In the genomic region with DNA sequence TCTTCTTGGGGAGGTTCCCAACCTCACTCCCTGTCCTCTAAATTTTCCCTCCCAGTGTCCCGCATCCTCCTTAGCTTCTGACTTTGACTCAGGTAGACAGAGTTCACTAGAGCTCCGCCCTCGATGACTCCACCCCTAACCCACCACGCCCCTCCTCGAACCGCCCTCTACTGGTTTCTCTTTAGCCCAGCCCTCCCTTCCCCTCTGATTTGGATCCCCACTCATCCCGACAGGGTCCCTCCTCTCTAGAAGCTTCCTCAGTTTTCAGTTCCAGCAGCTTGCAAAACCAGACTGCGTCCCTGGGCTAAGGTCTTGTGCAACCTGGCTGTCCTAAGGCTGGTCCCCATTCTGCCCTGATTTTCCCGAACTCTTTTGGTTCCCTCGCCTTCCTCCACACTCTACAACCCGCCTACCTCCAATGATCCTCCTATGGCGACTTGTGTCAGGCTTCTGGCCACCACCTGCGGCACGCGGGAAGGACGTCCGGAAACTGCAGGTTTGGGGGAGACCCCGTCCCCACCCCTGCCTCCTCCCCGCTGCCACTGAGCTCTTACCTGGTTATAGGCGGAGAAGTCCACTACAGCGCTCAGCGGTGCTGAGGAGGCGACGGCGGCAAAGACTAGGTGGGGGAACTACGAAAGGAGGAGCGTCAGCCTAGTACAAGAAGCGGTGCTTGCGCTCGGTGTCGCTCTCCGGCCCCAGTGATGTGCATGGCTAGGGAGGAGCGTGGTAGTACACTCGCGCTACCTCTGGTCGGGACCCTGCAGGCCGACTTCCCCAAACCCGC, we compare ENCODE assay signal across 9 mouse cellular contexts. TPM values are rescaled to one million over a fixed set of nuclear protein-coding genes. Genes with fewer than 3 reads are reported as not detected.
DNase-seq lines count a peak whose midpoint lies in the region; ATAC-seq and TF ChIP-seq lines count a peak whose summit lies in the region.
"Had no signal": no experiment of that assay in that cellular context is flagged by ENCODE, and none has a peak within 500 bp of the region (broad histone marks: within the 10 kb centered on the region; RNA-seq: fewer than 3 reads in every experiment).

No protein-coding gene starts in this region.

- no peak overlapping the region for H3K27ac ChIP-seq in forebrain, embryonic 12.5 days
- no peak overlapping the region for H3K27ac ChIP-seq in intestine, postnatal 0 days (ENCODE audit: low read depth, low read length)
- H3K27ac ChIP-seq in lung, embryonic 16.5 days (ENCODE audit: low read length) = peak overlapping the region; percentile 46

- no peak for TF ChIP-seq CTCF in Patski (IDR thresholded peaks at IDR 0.05)
- TF ChIP-seq CTCF in intestine, postnatal 0 days (IDR thresholded peaks at IDR 0.05; ENCODE audit: low read depth) = peak; percentile 28; the same call in 1 of the 2 replicates

- peak; percentile 85 to 88 for DNase-seq in B cell, adult 2 months
- no peak for DNase-seq in Patski (ENCODE audit: low read depth, low spot score)
- no peak for DNase-seq in frontal cortex, postnatal 36 days (ENCODE audit: low spot score in 2 of 2)
- DNase-seq in urinary bladder, adult 2 months (ENCODE audit: low spot score) = no peak

- POLR2A ChIA-PET in Patski (lab: Charles Lee) = no interaction called here

- H3K4me3 ChIP-seq in forebrain, embryonic 12.5 days (replicated peaks) = peak overlapping the region; percentile 50
- H3K4me3 ChIP-seq in intestine, postnatal 0 days (ENCODE audit: low read depth, low read length) = peak overlapping the region; percentile 50
- H3K4me3 ChIP-seq in lung, embryonic 16.5 days (ENCODE audit: low read length) = peak overlapping the region; percentile 70

- WGBS in forebrain, embryonic 12.5 days = under 1% methylated on average over 38 of the region's 38 CpGs
- under 1% methylated on average over 38 of the region's 38 CpGs for WGBS in intestine, postnatal 0 days
- WGBS in lung, embryonic 16.5 days = under 1% methylated on average over 38 of the region's 38 CpGs

- H3K36me3 ChIP-seq in forebrain, embryonic 12.5 days (replicated peaks) = no peaks in the 10 kb centered on the region
- no peaks in the 10 kb centered on the region for H3K36me3 ChIP-seq in intestine, postnatal 0 days (ENCODE audit: control insufficient read depth, insufficient read depth)
- H3K36me3 ChIP-seq in lung, embryonic 16.5 days (ENCODE audit: control insufficient read depth, insufficient read depth, low read length) = no peaks in the 10 kb centered on the region

- peaks cover 18% of the 10 kb centered on the region for H3K4me1 ChIP-seq in forebrain, embryonic 12.5 days
- no peaks in the 10 kb centered on the region for H3K4me1 ChIP-seq in intestine, postnatal 0 days (replicated peaks; ENCODE audit: control insufficient read depth, insufficient read depth, low read length)
- H3K4me1 ChIP-seq in lung, embryonic 16.5 days (replicated peaks; ENCODE audit: control insufficient read depth, insufficient read depth, low read length) = peaks cover 15% of the 10 kb centered on the region

- no peaks in the 10 kb centered on the region for H3K9me3 ChIP-seq in forebrain, embryonic 12.5 days
- H3K9me3 ChIP-seq in intestine, postnatal 0 days (ENCODE audit: control insufficient read depth) = no peaks in the 10 kb centered on the region
- no peaks in the 10 kb centered on the region for H3K9me3 ChIP-seq in lung, embryonic 16.5 days (ENCODE audit: control insufficient read depth, low read length)

- peak overlapping the region; percentile 91 for H3K4me2 ChIP-seq in forebrain, embryonic 12.5 days
- H3K4me2 ChIP-seq in intestine, postnatal 0 days (replicated peaks; ENCODE audit: low read depth) = peak overlapping the region; percentile 98
- H3K4me2 ChIP-seq in lung, embryonic 16.5 days (ENCODE audit: low read depth, low read length) = peak overlapping the region; percentile 99

- peak; percentile 88 for ATAC-seq in Patski
- peak; percentile 82; the same call in 1 of the 2 replicates for ATAC-seq in forebrain, embryonic 12.5 days (ENCODE audit: low FRiP score)
- ATAC-seq in intestine, postnatal 0 days = peak; percentile 85
- peak; percentile 95 for ATAC-seq in lung, embryonic 16.5 days (ENCODE audit: low read depth)
- ATAC-seq in neutrophil, adult 5-6 weeks (ENCODE audit: extremely low read depth, insufficient number of reproducible peaks, low FRiP score, poor library complexity, severe bottlenecking) = peak; percentile 65

- H3K27me3 ChIP-seq in Patski = peaks cover 4% of the 10 kb centered on the region
- H3K27me3 ChIP-seq in forebrain, embryonic 12.5 days = peaks cover 99% of the 10 kb centered on the region
- H3K27me3 ChIP-seq in intestine, postnatal 0 days (replicated peaks; ENCODE audit: control insufficient read depth, insufficient read depth, low read length) = peaks cover 87% of the 10 kb centered on the region
- H3K27me3 ChIP-seq in lung, embryonic 16.5 days (ENCODE audit: control insufficient read depth, insufficient read depth, low read depth, low read length) = peaks cover 70% of the 10 kb centered on the region

- CTCF ChIA-PET in Patski (lab: Charles Lee) = interaction anchor here (0.9 to 1.5 kb wide), 5 partner anchors 9 to 32 kb away, joined by 3 to 9 read pairs (median 3); no protein-coding TSS in a partner anchor

- peak overlapping the region; percentile 46 for H3K9ac ChIP-seq in forebrain, embryonic 12.5 days
- H3K9ac ChIP-seq in intestine, postnatal 0 days (ENCODE audit: low read depth, low read length) = peak overlapping the region; percentile 51
- peak overlapping the region; percentile 64 for H3K9ac ChIP-seq in lung, embryonic 16.5 days (ENCODE audit: low read length)

- in situ Hi-C loops in Patski (cut with MboI; ENCODE audit: low pct_unique_long_range_greater_than_20kb) = no loop called here

RNA-seq across cellular contexts. Expression of a gene that starts 3.0 kb away (rescaled TPM):
- polyA plus RNA-seq in Patski (2021) = 6.3 TPM
- 0.28 TPM in 1 of 2 replicates, not detected in the other for polyA plus RNA-seq in forebrain, embryonic 12.5 days (2016; fragmentation: Nextera tagmentation; extraction: Ambion mirVana)
- 4.0 and 4.1 TPM in 2 replicates for polyA plus RNA-seq in intestine, postnatal 0 days (2015; fragmentation: Nextera tagmentation; extraction: Ambion mirVana)
- polyA plus RNA-seq in lung, embryonic 16.5 days (2015; fragmentation: Nextera tagmentation; extraction: Ambion mirVana) = 10.0 and 26.0 TPM in 2 replicates
- total RNA-seq in neutrophil, adult 5-6 weeks (2017) = 0.61 and 2.9 TPM in 2 replicates
- 0.52 and 0.73 TPM in 2 replicates for polyA plus RNA-seq in urinary bladder, adult 2 months (2012; rRNA removed)

RNA-seq across cellular contexts. Expression of a gene that starts 25.5 kb away (rescaled TPM):
- polyA plus RNA-seq in Patski (2021) = not detected
- 0.13 TPM in 1 of 2 replicates, not detected in the other for polyA plus RNA-seq in forebrain, embryonic 12.5 days (2016; fragmentation: Nextera tagmentation; extraction: Ambion mirVana)
- not detected in 2 replicates for polyA plus RNA-seq in intestine, postnatal 0 days (2015; fragmentation: Nextera tagmentation; extraction: Ambion mirVana)
- polyA plus RNA-seq in lung, embryonic 16.5 days (2015; fragmentation: Nextera tagmentation; extraction: Ambion mirVana) = 0.16 and 0.18 TPM in 2 replicates
- not detected in 2 replicates for total RNA-seq in neutrophil, adult 5-6 weeks (2017)
- polyA plus RNA-seq in urinary bladder, adult 2 months (2012; rRNA removed) = not detected in 2 replicates
- polyA plus RNA-seq: frontal cortex, adult 2 months had no signal

RNA-seq across cellular contexts. Expression of a gene that starts 28.8 kb away (rescaled TPM):
- 1.6 TPM for polyA plus RNA-seq in Patski (2021)
- polyA plus RNA-seq in forebrain, embryonic 12.5 days (2016; fragmentation: Nextera tagmentation; extraction: Ambion mirVana) = 7.0 and 22.0 TPM in 2 replicates
- 3.4 and 5.3 TPM in 2 replicates for polyA plus RNA-seq in intestine, postnatal 0 days (2015; fragmentation: Nextera tagmentation; extraction: Ambion mirVana)
- 2.3 and 15.3 TPM in 2 replicates for polyA plus RNA-seq in lung, embryonic 16.5 days (2015; fragmentation: Nextera tagmentation; extraction: Ambion mirVana)
- total RNA-seq in neutrophil, adult 5-6 weeks (2017) = 15.1 and 66.2 TPM in 2 replicates
- polyA plus RNA-seq in urinary bladder, adult 2 months (2012; rRNA removed) = 0.46 TPM in 1 of 2 replicates, not detected in the other
- polyA plus RNA-seq: frontal cortex, adult 2 months had no signal

RNA-seq across cellular contexts. Expression of a gene that starts 29.1 kb away (rescaled TPM):
- polyA plus RNA-seq in Patski (2021) = 15.2 TPM
- polyA plus RNA-seq in forebrain, embryonic 12.5 days (2016; fragmentation: Nextera tagmentation; extraction: Ambion mirVana) = 10.0 and 10.5 TPM in 2 replicates
- polyA plus RNA-seq in intestine, postnatal 0 days (2015; fragmentation: Nextera tagmentation; extraction: Ambion mirVana) = 0.90 and 1.8 TPM in 2 replicates
- 6.6 and 7.3 TPM in 2 replicates for polyA plus RNA-seq in lung, embryonic 16.5 days (2015; fragmentation: Nextera tagmentation; extraction: Ambion mirVana)
- 11.9 and 12.2 TPM in 2 replicates for total RNA-seq in neutrophil, adult 5-6 weeks (2017)
- polyA plus RNA-seq in urinary bladder, adult 2 months (2012; rRNA removed) = 0.18 and 0.74 TPM in 2 replicates

RNA-seq across cellular contexts. Expression of a gene that starts 34.6 kb away (rescaled TPM):
- 10.2 TPM for polyA plus RNA-seq in Patski (2021)
- polyA plus RNA-seq in forebrain, embryonic 12.5 days (2016; fragmentation: Nextera tagmentation; extraction: Ambion mirVana) = 44.5 and 46.9 TPM in 2 replicates
- 9.4 and 9.9 TPM in 2 replicates for polyA plus RNA-seq in intestine, postnatal 0 days (2015; fragmentation: Nextera tagmentation; extraction: Ambion mirVana)
- 23.6 and 24.3 TPM in 2 replicates for polyA plus RNA-seq in lung, embryonic 16.5 days (2015; fragmentation: Nextera tagmentation; extraction: Ambion mirVana)
- 59.4 and 71.0 TPM in 2 replicates for total RNA-seq in neutrophil, adult 5-6 weeks (2017)
- polyA plus RNA-seq in urinary bladder, adult 2 months (2012; rRNA removed) = 3.2 and 4.3 TPM in 2 replicates

Comparison
In these comparisons a context has a peak if more than half of its experiments do, and no peak if none do; other contexts are left out.
1. DNase-seq: peak in B cell, adult 2 months (2 of 2); none in Patski (single experiment), frontal cortex, postnatal 36 days (0 of 2) and urinary bladder, adult 2 months (single experiment).
2. Peak in every context shown above with its lines, with median percentiles within 50 percentile points of each other: ATAC-seq, H3K4me2 ChIP-seq, H3K4me3 ChIP-seq and H3K9ac ChIP-seq.